Mouse (Mus musculus): ENCODE data around the gene Ssbp2.

Ssbp2 gene

DNA sequence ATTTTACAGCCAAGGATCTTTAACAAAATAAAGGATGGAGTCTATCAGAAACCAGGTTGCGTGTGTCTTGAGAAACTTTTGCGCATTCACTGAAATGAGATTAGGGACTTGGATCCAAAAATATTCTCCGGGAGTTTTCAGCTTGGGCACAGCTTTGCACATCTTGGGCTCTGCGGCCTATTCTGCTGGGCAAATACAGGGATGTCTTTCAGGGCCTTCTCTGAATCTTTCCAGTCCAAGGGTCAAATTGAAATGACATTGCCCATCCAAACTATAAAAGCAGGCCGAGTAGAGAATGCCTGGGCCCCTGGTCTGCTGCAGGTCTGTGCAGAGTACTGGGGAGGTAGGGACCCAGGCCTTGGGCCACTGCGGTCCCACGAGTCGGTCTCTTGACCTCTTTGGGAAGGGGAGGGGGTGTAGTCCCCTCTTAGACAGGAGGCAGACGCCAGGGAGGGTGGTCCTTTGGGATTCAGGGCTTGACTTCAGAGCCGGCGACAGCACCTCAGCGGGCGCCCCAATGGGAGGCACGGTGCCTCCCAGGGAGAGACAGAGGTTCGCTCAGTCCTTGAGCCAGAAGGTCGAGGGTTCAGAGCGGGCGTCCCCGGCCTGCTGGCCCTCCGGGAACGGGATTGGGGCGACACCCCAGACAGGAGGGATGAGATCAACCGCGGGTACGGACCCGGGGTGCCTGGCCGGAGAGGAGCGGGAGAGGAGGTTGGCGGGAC lies at the start of gene Ssbp2:
Gene Ssbp2 (plus strand): TSS at position 388 of the 725 bp plus-strand sequence.
- no peak for DNase-seq (ENCODE audit: low spot score in 2 of 2)

DNA sequence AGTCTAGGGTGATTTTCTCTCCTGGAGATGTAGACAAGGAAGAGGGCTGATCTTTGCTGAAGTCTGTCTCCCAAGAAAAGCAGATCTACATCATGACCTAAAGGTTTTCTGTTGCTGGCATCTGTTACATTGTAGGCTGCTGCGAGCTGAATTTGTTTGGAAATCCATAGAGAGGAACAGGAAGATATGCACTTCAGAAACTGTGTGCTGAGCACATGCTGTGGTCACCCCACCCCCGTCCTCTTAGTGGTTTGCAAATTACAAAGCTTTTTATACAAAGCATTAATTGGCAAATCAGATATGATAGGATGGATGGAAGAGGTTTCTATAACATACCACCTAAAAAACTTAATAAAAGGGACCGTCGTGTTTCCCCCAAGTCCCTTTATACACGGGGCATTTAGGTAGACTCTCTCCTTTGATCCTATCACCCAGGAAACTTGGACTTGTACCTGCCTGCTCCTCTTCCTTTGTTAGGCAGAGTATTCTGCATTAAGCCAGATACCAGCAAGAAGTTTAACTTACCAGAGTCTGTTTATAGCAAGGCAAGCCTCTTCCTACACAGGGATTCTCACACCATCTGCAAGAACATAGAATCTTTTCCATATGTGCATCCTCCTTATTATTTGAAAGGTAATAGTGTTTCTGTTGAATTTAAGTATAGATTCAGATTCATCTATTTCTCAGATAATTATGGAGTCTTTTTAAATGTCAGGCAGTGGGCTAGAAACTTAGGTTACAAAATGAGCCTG lies 46.2 kb upstream of the Ssbp2 start:
- no peak for DNase-seq (ENCODE audit: low spot score in 2 of 2)

DNA sequence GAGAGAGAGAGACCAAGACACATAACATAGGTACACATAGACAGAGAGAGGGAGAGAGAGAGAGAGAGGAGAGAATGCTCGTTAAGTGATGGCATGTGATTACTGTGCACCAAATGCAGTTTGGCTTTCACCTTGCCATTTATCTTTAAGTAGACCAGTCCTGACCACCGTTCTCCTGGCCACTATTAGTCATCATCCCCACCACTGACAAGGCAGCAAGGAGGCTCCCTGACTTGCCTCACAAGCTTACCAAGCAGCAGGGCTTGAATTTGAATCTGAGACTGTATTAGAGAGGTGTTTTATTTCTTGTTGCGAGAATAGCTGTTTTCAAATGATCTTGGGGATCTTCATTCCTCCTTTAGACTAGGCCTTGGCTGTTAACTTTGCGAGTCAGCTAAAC lies 44.2 kb upstream of the Ssbp2 start:
- DNase-seq (ENCODE audit: low spot score in 2 of 2): no peak

DNA sequence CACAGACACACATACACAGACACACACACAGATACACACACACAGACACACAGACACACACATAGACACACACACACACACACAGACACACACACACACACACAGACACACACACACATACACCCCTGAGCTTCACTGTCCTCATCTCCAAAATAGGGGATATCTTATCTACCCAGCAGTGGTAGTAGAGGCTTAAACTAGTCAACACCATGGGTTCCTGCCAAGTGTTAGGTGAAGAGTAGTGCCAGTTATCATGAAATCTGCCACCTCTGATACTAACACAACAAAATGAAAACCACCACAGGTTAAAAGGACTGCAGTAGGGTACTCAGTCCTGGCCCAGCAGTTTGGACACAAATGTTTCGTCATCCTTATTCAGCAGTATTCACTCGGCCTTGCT lies 43.4 kb upstream of the Ssbp2 start:
- DNase-seq (ENCODE audit: low spot score in 2 of 2): no peak

DNA sequence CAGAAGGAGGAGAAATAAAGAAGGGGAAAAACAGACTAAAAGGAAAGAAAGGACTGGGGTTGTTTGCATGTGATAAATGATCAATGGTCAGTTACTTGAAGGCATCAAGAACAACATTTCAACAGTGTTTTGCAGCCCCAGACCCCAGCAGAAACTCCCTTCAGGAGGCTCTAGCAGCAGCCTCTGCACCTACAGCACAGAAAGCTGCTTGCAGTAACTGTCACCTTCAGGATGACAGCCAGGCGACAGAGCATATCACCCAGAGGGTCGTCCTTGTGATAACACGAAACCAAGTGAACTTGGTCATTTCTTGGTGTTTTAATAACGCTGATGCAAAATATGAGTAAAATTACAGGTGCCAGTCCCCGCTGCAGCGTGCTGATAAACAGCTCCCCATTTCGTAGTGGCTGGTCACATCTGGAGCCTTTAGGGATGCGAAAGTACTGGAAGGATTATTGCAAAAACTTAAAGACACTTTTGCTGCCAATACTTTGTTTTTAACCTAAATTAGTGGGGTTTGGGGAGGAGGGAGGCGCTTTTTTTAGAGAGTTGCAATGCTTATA lies 38.6 kb upstream of the Ssbp2 start:
- DNase-seq (ENCODE audit: low spot score in 2 of 2): peak in 1 of 2 experiments; percentile 45

DNA sequence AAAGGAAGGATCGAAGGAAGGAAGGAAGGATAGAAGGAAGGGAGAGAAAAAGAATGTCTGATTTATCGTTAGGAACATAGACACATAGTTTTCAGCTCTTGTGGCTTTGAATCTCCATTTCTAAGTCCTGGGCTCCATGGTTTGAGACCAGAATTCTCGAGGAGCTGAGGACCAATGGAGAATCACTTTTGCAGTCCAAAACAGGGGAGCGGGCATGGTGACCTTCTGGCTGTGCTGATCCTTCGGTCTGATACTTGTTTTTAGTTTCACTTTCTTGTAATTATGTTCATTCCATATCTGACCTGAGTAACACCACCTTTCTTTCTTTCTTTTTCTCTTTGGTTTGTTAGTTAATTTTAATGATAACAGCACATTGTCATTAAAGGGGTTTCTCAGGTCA lies 29.2 kb upstream of the Ssbp2 start:
- no peak for DNase-seq (ENCODE audit: low spot score in 2 of 2)

DNA sequence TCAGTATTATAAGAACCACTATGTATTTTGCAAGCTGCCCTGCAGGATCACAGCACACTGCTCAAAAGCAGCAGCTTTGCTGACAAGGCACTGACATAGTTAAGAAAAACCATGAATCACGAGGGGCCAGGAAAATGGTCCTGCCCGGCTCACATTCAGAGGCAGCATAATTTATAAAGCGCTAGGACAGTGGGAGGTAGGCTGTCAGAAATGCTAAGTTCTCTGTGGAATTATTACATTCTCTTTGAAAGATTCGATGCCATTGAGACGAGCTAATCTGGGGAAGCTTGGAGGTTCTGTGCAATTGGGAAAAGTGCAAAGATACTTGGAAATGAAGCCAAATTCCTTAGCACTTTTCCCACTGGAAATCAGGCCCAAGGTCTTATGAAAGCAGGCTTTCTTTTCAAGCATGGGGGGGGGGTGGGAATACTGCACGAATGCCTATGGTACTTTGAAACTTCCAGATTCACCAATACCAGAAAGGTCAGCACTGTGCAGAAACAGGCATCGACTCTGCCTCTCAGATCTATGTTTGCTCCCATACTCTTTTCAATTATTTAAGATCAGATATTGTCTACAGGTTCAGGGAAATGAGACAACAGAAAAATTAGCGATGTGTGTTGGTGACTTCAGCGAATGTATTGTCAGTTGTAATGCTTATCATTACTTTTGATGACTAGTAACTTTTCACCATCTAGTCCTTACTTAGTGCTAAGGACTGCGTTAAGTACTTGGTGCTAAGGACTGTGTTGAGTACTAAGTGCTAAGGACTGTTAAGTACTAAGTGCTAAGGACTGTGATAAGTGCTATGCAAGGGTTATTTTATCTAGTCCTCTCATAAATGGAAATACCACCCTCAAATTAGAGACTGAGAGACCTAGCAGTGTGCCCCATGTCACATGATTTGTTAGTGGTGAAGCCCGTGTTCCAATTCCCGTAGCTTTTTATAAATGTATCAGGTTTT lies 28.4 kb upstream of the Ssbp2 start:
- DNase-seq (ENCODE audit: low spot score in 2 of 2): no peak

DNA sequence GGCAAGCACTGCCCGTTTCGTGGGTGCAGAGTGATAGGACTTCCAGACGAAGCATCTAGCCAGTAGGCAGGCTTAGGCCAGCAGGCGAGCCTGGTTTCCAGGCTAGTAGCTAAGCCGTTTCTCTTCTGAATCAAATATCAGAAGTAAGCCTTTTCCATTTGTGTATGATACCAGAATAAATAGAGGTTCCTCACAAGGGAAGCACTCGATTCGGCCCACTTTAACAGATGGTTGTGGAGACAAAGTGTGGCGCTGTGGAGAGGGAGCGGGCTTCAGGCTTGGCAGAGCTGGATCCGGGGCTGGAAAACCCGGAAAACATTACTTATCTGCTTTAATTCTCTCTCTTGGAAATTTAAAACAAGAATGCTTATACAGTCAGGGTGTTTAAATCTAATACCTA lies 27.1 kb upstream of the Ssbp2 start:
- DNase-seq (ENCODE audit: low spot score in 2 of 2): peak; percentile 13 to 14

DNA sequence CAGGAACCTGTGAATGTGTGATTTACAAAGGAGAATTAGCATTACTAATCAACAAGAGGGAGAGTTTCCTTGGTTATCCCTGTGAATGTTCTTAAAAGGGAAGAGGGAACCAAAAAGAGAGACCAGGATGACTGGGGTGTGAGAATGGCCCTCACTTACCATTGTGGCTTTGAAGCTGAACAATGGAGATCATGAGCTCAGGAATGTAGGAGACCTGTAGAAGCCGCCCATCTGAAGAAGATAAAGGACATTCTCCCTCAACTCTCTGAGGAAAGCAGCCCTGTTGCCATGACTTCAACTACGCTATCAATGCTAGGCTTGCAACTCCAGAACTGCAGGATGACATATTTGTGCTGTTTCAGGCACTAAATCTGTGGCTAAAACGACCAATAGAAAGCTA lies 22.2 kb upstream of the Ssbp2 start:
- no peak for DNase-seq (ENCODE audit: low spot score in 2 of 2)

DNA sequence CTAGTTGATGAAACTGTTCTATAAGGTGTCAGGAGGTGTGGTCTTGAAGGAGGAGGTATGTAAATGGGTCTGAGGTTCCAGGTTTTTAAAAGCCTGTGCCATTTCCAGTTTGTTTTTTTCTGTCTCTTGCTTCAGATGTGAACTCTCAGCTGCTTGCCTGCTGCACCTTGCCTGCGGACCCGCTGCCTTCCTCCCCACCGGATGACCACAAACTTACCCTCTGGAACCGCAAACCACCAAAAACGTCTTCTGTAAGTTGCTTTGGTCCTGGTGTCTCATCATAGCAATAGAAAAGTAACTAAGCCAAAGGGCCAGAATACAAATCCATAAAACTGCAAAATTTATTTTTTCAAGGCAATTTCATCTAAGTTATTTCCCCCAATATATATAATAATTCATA lies 18.6 kb upstream of the Ssbp2 start:
- DNase-seq (ENCODE audit: low spot score in 2 of 2): no peak

DNA sequence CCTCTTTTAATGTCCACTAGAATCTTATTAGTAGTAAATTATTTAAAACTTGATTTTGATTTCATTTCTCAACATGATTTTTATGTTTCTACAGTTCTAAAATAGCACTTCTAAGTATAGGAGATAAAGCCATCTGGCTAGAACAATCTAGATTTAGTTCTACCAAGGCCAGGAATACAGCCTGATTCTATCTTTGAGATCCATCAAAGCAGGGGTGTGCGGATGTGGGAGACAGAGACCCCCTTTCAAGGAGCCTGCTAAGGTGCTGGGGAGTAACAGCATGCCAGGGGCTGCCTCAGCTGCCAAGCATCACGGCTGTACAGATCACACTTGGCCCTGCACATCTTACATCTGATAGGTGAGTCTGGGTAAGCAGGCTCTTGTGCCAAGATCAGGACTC lies 13.4 kb upstream of the Ssbp2 start:
- DNase-seq (ENCODE audit: low spot score in 2 of 2): no peak

DNA sequence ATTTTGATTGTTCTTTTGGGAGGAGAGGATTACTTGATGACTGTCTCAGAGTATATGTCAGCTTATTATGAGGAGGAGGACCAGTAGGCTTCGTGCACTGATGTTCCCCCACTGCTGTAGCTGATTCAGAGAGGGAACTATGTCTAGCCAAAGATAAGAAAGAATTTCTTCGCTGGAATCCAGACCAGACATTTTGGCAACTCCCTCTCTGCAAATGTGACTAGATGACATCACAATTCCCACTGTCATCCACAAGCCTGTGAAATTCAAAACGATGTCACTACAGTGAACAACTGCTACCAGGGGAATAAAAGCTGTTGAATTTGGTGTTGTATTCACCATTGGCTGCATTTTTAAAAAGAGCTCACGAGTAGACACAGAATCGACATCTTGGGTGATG lies 11.1 kb upstream of the Ssbp2 start:
- no peak for DNase-seq (ENCODE audit: low spot score in 2 of 2)

DNA sequence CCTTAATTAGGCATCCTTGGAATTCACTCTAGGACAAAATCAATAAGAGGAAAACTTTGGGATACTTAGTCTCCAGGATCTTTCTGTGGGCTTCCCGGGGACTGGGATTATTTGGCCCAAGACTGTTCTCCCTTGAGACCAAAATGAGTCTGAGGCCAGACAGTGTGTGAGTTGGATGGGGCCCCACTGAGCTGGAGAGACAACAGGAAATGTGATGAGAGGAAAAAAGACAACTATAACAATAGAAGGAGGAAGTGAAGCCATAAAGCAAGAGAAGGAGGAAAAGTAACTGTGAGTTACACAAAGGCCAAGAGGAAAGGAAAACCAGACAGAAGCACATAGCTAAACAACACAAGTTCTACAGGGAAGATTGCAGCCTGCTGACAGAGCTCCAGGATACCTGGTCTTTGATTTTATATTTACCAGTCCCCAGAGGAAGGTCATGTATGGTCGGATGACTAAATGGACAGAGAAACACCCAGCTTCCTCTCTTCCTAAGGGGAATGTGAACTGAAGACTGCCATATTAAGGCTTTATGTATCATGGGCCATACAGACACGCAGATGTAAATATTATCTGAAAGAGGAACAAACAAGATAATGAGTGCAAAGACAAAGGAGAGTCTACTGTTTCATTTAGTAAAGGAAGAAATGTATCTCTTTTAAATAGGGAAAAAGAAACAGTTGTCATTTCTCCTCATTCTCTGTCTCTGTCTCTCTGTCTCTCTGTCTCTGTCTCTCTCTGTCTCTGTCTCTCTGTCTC lies 8.5 kb upstream of the Ssbp2 start:
- DNase-seq (ENCODE audit: low spot score in 2 of 2): no peak

DNA sequence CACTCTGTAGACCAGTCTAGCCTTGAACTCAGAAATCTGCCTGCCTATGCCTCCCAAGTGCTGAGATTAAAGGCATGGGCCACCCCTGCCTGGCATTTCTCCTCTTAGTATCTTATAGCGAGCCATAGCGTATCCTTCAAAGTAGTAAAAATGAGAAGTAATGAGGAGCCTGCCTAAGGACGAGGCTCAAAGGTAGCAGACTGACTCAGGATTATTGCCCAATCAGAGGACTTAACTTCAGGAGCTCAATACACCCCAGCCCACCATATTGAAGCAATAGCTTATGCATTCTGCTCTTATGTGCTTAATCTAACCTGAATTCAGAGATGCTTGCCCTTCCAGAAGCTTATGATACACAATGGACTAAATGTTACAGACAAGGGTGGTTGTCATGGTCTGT lies 7.8 kb upstream of the Ssbp2 start:
- no peak for DNase-seq (ENCODE audit: low spot score in 2 of 2)

DNA sequence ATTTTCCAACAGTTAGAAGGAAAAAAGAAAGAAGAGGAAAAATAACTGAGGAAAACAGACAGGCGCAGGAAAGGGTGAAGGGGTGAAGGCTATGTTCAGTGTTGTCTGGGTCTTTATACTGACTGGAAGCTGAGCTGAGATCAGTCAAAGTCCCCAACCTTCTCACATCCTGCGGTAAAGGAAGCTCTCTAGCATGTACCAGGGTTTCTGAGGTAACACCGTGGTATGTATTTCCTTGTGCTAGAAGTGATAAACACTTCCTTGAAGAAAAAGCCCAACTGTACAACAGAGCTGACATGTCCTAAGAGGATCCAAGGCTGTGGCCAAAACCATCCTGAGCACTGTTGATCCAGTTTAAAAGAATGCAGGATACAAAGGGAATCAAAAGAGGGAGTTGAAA lies 6.8 kb upstream of the Ssbp2 start:
- DNase-seq (ENCODE audit: low spot score in 2 of 2): no peak

DNA sequence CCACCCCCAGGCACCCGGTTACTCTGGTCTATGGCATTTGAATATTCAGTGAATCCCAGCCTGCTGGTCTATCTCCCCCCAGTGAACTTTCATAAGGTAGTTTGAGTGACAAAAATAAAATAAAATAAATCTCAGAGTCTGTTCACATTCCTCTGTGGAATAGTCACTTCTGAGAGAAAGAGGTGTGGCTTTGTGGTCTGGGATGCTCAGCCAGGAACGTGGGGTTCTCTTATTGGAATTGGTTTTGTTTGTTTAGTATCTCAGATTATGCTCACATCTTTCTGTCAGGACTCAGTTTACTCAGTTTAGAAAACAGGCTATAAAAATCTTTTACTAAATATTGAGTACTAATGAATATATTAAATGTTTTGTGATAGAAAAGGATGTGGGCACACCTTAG lies 4.0 kb upstream of the Ssbp2 start:
- no peak for DNase-seq (ENCODE audit: low spot score in 2 of 2)

DNA sequence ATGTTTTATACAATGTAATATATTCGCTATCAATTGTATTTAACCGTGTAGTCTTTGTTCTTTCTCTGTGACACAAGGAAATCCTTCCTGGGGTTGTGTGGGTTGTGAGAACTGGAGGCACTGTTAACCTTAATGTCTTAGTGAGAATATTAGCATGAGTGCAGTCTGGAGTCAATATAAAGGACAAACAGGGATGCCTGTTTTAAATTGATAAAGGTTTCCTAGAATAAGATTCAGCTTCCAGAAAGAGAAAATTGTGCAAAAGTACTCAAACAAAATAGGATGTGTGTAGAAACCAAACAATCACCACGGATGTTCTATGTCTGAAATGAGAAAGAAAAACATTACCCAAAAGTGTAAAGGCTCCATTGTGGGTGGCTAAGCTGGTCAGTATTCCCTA lies 3.3 kb upstream of the Ssbp2 start:
- DNase-seq (ENCODE audit: low spot score in 2 of 2): no peak

DNA sequence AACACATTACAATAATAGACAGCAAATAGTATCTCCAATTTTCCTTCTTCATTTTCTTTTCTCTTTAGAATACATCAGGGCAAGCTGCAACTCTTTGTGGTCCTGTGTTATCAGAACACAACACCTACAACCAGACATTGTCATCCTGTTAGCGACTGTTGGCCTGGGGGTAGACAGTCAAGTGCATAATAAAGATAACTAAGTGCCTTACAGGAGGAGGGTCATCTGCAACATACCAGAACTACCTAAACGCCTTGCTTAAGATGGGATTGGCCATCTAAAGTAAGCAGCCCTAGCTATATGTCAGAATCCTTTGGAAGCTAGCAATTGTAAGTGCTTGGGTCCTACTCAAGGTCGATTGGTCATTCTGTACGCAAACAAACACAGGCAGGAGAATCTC lies 2.1 kb upstream of the Ssbp2 start:
- DNase-seq (ENCODE audit: low spot score in 2 of 2): no peak

DNA sequence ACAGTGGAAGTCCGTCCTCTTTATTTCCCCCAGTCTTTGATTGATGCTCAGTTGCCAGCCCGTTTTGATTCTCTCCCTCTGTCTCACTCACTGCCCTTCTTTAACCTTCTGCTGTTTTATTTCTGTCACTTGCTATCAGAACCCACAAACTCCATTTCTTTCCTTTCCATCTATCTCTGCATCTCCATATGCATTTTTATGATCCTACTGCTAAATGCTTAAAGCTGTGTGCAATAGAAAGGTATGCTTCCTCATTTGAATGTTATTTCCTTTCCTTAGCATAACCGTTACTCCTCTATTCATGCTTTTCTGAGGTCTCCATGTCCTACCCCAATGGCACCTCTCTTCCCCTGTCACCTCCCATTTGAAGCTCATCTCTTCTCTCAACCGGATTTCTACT lies 594 bp upstream of the Ssbp2 start:
- no peak for DNase-seq (ENCODE audit: low spot score in 2 of 2)

DNA sequence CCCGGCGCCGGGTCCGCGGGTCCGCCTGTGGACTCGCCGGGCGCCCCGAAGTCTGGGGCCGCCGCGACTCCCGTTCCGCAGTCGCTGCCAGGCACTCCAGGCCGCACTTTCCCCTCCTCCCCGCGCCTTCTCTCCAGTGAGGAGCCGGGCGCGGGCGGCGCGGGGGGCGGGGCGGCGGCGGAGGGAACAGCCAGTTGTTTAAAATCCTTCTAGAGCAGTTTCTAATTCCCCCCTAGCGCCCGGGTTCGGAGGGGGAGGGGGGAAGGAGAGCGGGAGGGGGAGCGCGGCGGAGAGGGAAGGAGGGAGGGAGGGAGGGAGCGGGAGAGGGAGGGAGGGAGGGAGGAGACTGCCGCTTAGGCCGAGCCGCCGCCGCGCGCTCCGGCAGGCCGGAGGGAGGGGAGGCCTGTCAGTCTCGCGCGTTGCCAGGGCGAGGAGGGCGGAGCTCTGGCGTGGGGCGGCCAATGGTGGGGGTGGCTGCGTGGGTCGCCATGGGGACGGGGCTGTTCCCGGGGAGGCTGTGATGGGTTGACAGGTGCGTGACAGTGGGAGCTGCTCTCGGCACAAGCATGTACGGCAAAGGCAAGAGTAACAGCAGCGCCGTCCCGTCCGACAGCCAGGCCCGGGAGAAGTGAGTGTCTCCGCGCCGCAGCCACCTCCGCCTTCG lies 670 bp downstream of the Ssbp2 start:
- DNase-seq (ENCODE audit: low spot score in 2 of 2): peak; percentile 98 to 99

DNA sequence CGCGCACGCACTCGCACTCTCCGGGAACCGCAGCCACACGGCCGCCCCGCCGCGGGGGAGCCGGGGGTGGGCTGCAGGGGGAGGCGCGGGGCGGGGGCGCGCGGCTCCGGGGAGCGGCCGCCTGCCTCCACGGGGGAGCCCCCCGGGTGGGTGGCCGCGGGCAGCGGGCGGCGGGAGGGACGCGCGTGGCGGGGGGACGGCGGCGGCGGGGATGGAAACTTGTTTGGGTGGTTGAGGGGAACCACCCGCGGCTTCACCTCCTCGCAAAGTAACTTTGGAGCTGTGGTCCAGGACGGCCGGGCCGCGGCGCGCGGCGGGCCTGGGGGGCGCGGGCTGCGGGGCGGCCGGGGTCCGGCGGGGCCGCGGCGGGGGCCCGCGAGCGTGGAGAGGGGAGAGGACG lies 1.2 kb downstream of the Ssbp2 start:
- DNase-seq (ENCODE audit: low spot score in 2 of 2): no peak
